10 mouse cellular contexts compared by ENCODE assay signal in the genomic region with DNA sequence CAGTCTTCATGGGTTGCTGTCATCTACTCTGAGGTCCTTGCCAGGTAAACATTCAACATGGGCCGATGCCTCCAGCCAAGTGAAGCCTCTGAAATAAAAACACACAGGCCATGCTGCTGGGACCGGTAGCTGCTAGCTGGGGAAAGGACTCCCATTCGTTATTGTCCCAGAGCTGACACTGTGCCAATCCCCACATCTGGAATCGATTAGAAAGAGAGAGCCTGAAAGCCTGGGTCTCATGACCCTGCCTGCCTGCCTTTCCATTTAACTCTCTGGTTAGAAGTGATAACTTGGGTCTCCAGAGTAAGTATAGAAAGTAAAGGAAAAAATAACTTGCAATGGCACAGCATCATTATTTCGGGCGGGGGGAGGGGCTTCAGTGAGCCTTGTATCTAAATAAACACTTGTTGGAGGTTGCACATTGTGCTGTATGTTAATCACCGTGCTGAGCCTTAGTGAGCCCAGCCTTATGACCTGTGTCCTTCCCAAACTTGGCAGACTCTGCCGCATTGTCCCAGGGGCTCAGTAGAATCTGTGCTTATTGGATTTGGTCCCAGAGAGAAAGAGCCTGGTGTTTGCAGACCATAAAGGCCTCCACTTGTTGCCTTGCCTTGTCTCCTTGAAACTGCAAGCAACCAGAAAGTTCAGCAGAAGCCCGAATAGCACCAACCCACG. TPM values are rescaled to one million over a fixed set of nuclear protein-coding genes. Genes with fewer than 3 reads are reported as not detected.
A peak's percentile ranks its signal among the peaks of the same experiment; 100 is the strongest.
DNase-seq lines count a peak whose midpoint lies in the region; ATAC-seq and TF ChIP-seq lines count a peak whose summit lies in the region.
"Had no signal": no experiment of that assay in that cellular context is flagged by ENCODE, and none has a peak within 500 bp of the region (broad histone marks: within the 10 kb centered on the region; RNA-seq: fewer than 3 reads in every experiment).

No protein-coding gene starts in this region.

- no peaks in the 10 kb centered on the region for H3K36me3 ChIP-seq in embryonic facial prominence, embryonic 10.5 days (replicated peaks)
- H3K36me3 ChIP-seq in heart, embryonic 15.5 days, result no peaks in the 10 kb centered on the region
- H3K36me3 ChIP-seq in limb, embryonic 14.5 days (ENCODE audit: control insufficient read depth, insufficient read depth, low read length), result no peaks in the 10 kb centered on the region

- no peak for TF ChIP-seq POLR2A in limb, embryonic 14.5 days (IDR thresholded peaks at IDR 0.05; ENCODE audit: borderline replicate concordance, extremely low read depth, insufficient read depth, insufficient read length)

- H3K9me3 ChIP-seq in embryonic facial prominence, embryonic 10.5 days, result no peaks in the 10 kb centered on the region
- H3K9me3 ChIP-seq in heart, embryonic 15.5 days (replicated peaks), result no peaks in the 10 kb centered on the region
- H3K9me3 ChIP-seq in limb, embryonic 14.5 days (ENCODE audit: control insufficient read depth, low read length), result no peaks in the 10 kb centered on the region

- H3K4me3 ChIP-seq in embryonic facial prominence, embryonic 10.5 days, result no peak overlapping the region
- H3K4me3 ChIP-seq in heart, embryonic 15.5 days, result no peak overlapping the region
- H3K4me3 ChIP-seq in limb, embryonic 14.5 days (replicated peaks; ENCODE audit: low read length), result no peak overlapping the region

- H3K27me3 ChIP-seq in embryonic facial prominence, embryonic 10.5 days (replicated peaks; ENCODE audit: low read depth, poor library complexity, severe bottlenecking), result no peaks in the 10 kb centered on the region
- H3K27me3 ChIP-seq in heart, embryonic 15.5 days, result peaks cover 6% of the 10 kb centered on the region; the same call in 1 of the 2 replicates
- H3K27me3 ChIP-seq in limb, embryonic 14.5 days (ENCODE audit: control insufficient read depth, insufficient read depth, low read length), result no peaks in the 10 kb centered on the region

- H3K27ac ChIP-seq in embryonic facial prominence, embryonic 10.5 days (replicated peaks), result peak overlapping the region; percentile 86
- H3K27ac ChIP-seq in heart, embryonic 15.5 days, result peak overlapping the region; percentile 77
- H3K27ac ChIP-seq in limb, embryonic 14.5 days (replicated peaks; ENCODE audit: low read depth, low read length), result peak overlapping the region; percentile 88

- intact Hi-C loops in left cerebral cortex, postnatal 4 days (cut with DNase I), result no loop called here
- intact Hi-C loops in left cerebral cortex, postnatal 25 days (cut with DNase I), result no loop called here

- H3K9ac ChIP-seq in heart, embryonic 15.5 days, result no peak overlapping the region
- H3K9ac ChIP-seq in limb, embryonic 14.5 days (ENCODE audit: low read depth, low read length, severe bottlenecking), result no peak overlapping the region

- ATAC-seq in heart, embryonic 15.5 days (replicated peaks; ENCODE audit: insufficient number of reproducible peaks, insufficient read depth, low FRiP score, low read depth), result peak; percentile 53
- ATAC-seq in limb, embryonic 14.5 days (ENCODE audit: low FRiP score, low read depth), result peak; percentile 80

- no peak overlapping the region for H3K4me2 ChIP-seq in heart, embryonic 15.5 days
- no peak overlapping the region for H3K4me2 ChIP-seq in limb, embryonic 14.5 days (replicated peaks; ENCODE audit: low read depth, low read length, severe bottlenecking)

- H3K4me1 ChIP-seq in embryonic facial prominence, embryonic 10.5 days, result peaks cover 49% of the 10 kb centered on the region
- peaks cover 60% of the 10 kb centered on the region for H3K4me1 ChIP-seq in heart, embryonic 15.5 days (replicated peaks)
- H3K4me1 ChIP-seq in limb, embryonic 14.5 days (ENCODE audit: control insufficient read depth, insufficient read depth, low read length), result peaks cover 63% of the 10 kb centered on the region

- peak; percentile 62 for DNase-seq in left cerebral cortex, postnatal 4 days
- no peak for DNase-seq in left cerebral cortex, postnatal 25 days (ENCODE audit: low spot score in 2 of 2)
- peak; percentile 75 for DNase-seq in embryonic facial prominence, embryonic 10.5 days (ENCODE audit: low spot score)
- DNase-seq in limb, embryonic 14.5 days (ENCODE audit: low spot score), result peak; percentile 84
- peak; percentile 66 to 79 for DNase-seq in urinary bladder, postnatal 4 days (ENCODE audit: low spot score in 2 of 2)
- no peak for DNase-seq in retina, postnatal 1 day
- DNase-seq in frontal cortex, postnatal 25 days (ENCODE audit: low spot score in 2 of 2), result no peak

- 44% methylated on average over 10 of the region's 10 CpGs for WGBS in embryonic facial prominence, embryonic 10.5 days
- 35% methylated on average over 10 of the region's 10 CpGs for WGBS in heart, embryonic 15.5 days
- WGBS in limb, embryonic 14.5 days, result 11% methylated on average over 10 of the region's 10 CpGs

RNA-seq across cellular contexts. Expression of a gene that starts 9.0 kb away (rescaled TPM):
- 1 to 10 TPM; 4.1 to 4.2 TPM for total RNA-seq in left cerebral cortex, postnatal 4 days (2021)
- total RNA-seq in left cerebral cortex, postnatal 25 days (2021), result 1 to 10 TPM; 3.8 to 4.1 TPM
- polyA plus RNA-seq in embryonic facial prominence, embryonic 10.5 days (2016; fragmentation: Nextera tagmentation; extraction: Ambion mirVana), result 50.1 and 65.4 TPM in 2 replicates
- 36.9 and 49.0 TPM in 2 replicates for polyA plus RNA-seq in heart, embryonic 15.5 days (2015; fragmentation: Nextera tagmentation; extraction: Ambion mirVana)
- polyA plus RNA-seq in limb, embryonic 14.5 days (2012; rRNA removed), result 146 and 183 TPM in 2 replicates
- 99.3 and 128 TPM in 2 replicates for polyA plus RNA-seq in limb, embryonic 14.5 days (2014; fragmentation: Nextera tagmentation; extraction: Ambion mirVana)

RNA-seq across cellular contexts. Expression of a gene that starts 52.1 kb away (rescaled TPM):
- total RNA-seq in left cerebral cortex, postnatal 4 days (2021), result not detected
- total RNA-seq in left cerebral cortex, postnatal 25 days (2021), result not detected
- not detected in 2 replicates for polyA plus RNA-seq in embryonic facial prominence, embryonic 10.5 days (2016; fragmentation: Nextera tagmentation; extraction: Ambion mirVana)
- polyA plus RNA-seq in heart, embryonic 15.5 days (2015; fragmentation: Nextera tagmentation; extraction: Ambion mirVana), result not detected in 2 replicates
- not detected in 2 replicates for polyA plus RNA-seq in limb, embryonic 14.5 days (2012; rRNA removed)
- not detected in 2 replicates for polyA plus RNA-seq in limb, embryonic 14.5 days (2014; fragmentation: Nextera tagmentation; extraction: Ambion mirVana)
- total RNA-seq: layer of hippocampus, adult 18-20 months had no signal
- polyA plus RNA-seq: testis, adult 2 months had no signal

Comparison
In these comparisons a context has a peak if more than half of its experiments do, and no peak if none do; other contexts are left out.
1. DNase-seq: peak in left cerebral cortex, postnatal 4 days (single experiment), embryonic facial prominence, embryonic 10.5 days (single experiment), limb, embryonic 14.5 days (single experiment) and urinary bladder, postnatal 4 days (2 of 2); none in left cerebral cortex, postnatal 25 days (0 of 2), retina, postnatal 1 day (single experiment) and frontal cortex, postnatal 25 days (0 of 2).
2. Peak in every context shown above with its lines, with median percentiles within 50 percentile points of each other: H3K27ac ChIP-seq.